Mouse (Mus musculus) thymus, adult 2 months (tissue): ENCODE measurements around the gene Casq2.

ENCODE experiments used
- CTCF ChIP-seq: fragments of 200-500 bp; IDR thresholded peaks from 2 replicates; pipeline ENCODE4 v1.5.1; 2012; ENCODE audit warnings: mild to moderate bottlenecking, control low read depth, low read length, moderate library complexity, borderline replicate concordance; ENCODE audit not compliant: control insufficient read depth, poor library complexity, insufficient read depth; ENCODE audit errors: extremely low read depth
- POLR2A ChIP-seq: fragments of 200-500 bp; IDR thresholded peaks from 2 replicates; pipeline ENCODE4 v1.6.1; 2012; ENCODE audit warnings: mild to moderate bottlenecking, low read length, control low read depth, moderate library complexity; ENCODE audit not compliant: control insufficient read depth, poor library complexity, insufficient read depth; ENCODE audit errors: extremely low read depth

- no peak for TF ChIP-seq POLR2A
- TF ChIP-seq CTCF: no peak
Observed at GRCm38 (mm10) chr3:102191575-102191974, 105.4 kb downstream of the Casq2 start.
